Mouse (Mus musculus): Measurements from ENCODE around the gene Tm2d3. TPM values are rescaled to one million over a fixed set of nuclear protein-coding genes. Genes with fewer than 3 reads are reported as not detected.

The Tm2d3 gene
- total and polyA plus RNA-seq, 2 experiments, result 94.3 to 101 TPM

DNA sequence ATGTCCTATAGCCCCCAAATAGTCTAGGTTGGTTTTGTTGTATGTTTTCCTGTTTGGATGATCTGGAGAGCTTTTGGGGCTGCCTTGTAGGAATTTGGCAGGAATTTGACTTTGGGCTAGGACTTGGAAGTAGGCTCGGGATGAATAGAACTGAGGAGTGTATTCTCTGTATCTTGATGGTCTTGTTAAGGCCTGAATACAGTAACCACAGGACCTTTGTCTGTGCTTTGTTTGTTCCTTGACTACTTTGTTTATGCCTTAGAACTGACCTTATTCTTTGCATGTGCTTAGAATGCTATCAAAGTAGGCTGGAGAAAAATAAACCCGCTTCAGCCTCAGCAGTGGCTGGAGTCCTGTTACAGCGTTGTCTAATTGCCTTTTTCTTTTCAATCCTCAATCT, 19.3 kb downstream of the Tm2d3 start:
- Histone ChIP-seq H3K27ac (replicated peaks; ENCODE audit: insufficient read depth, low read depth, low read length) (no peak overlapping the region), H3K79me2 (ENCODE audit: control insufficient read depth, insufficient read depth, low read length) (no peaks in the 10 kb centered on the region), H3K27me3 (ENCODE audit: control insufficient read depth, insufficient read depth, low read length) (no peaks in the 10 kb centered on the region), H3K9ac (ENCODE audit: low read depth, low read length) (no peak overlapping the region), H3K4me1 (ENCODE audit: control insufficient read depth, insufficient read depth, low read length) (no peaks in the 10 kb centered on the region), H3K36me3 (ENCODE audit: control insufficient read depth, insufficient read depth, low read length) (no peaks in the 10 kb centered on the region), H3K4me3 (ENCODE audit: insufficient read depth, low read depth, low read length) (no peak overlapping the region)
- DNase-seq (ENCODE audit: extremely low read depth, low read depth, low spot score), result no peak
- WGBS, result 99% methylated on average over 3 of the region's 3 CpGs
- no peak for TF ChIP-seq CTCF (IDR thresholded peaks at IDR 0.05; ENCODE audit: low read depth, low read length)

DNA sequence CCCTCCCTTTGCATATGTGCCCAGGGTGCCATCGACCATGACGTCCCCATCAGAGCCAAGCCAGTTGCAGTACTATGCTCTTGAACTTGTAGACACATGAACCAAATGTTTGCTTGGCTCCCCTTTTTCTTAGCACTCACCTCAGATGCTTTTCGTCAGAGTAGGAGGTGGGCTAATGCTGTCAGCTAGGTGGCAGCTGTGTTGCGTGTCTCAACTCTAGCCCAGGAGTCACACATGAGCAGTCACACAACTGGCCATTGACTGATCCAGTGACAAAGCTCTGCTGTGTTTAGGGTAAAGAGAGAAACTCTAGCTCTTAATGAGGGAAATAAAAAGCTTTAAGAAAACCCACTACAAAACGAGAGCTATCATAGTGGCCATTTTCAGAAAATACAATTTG, 22.8 kb downstream of the Tm2d3 start:
- Histone ChIP-seq H3K4me3 (ENCODE audit: insufficient read depth, low read depth, low read length) (no peak overlapping the region), H3K9ac (ENCODE audit: low read depth, low read length) (no peak overlapping the region), H3K4me1 (ENCODE audit: control insufficient read depth, insufficient read depth, low read length) (no peaks in the 10 kb centered on the region), H3K79me2 (ENCODE audit: control insufficient read depth, insufficient read depth, low read length) (no peaks in the 10 kb centered on the region), H3K27me3 (ENCODE audit: control insufficient read depth, insufficient read depth, low read length) (no peaks in the 10 kb centered on the region), H3K27ac (replicated peaks; ENCODE audit: insufficient read depth, low read depth, low read length) (no peak overlapping the region), H3K36me3 (ENCODE audit: control insufficient read depth, insufficient read depth, low read length) (no peaks in the 10 kb centered on the region)
- TF ChIP-seq CTCF (IDR thresholded peaks at IDR 0.05; ENCODE audit: low read depth, low read length) (no peak), POLR2A (IDR thresholded peaks at IDR 0.05; ENCODE audit: extremely low read depth, insufficient read depth, low read length) (no peak)
- 65% methylated on average over 5 of the region's 5 CpGs for WGBS
- no peak for DNase-seq (ENCODE audit: extremely low read depth, low read depth, low spot score)

DNA sequence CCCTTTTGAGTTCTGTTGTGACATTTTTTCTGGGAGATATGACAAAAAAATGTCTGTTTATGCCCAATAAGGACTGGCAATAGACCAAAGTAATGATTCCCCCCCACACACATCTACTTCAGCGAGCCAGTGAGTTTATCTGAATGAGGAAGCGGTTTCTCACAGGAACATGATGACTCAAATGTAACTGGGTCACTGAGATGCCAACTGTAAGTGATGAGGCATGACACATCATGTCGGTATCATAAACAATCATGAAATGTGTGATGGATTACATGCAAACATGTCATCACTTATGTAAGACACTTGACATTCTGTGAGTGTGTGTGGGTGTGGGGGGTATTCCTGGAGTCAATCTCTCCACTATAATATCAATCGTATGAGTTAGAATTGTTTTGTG, 23.3 kb downstream of the Tm2d3 start:
- no peak overlapping the region for H3K27ac ChIP-seq (replicated peaks; ENCODE audit: insufficient read depth, low read depth, low read length)
- H3K4me3 ChIP-seq (ENCODE audit: insufficient read depth, low read depth, low read length), result no peak overlapping the region
- no peaks in the 10 kb centered on the region for H3K27me3 ChIP-seq (ENCODE audit: control insufficient read depth, insufficient read depth, low read length)
- TF ChIP-seq CTCF (IDR thresholded peaks at IDR 0.05; ENCODE audit: low read depth, low read length) (no peak), POLR2A (IDR thresholded peaks at IDR 0.05; ENCODE audit: extremely low read depth, insufficient read depth, low read length) (no peak)
- no peaks in the 10 kb centered on the region for H3K36me3 ChIP-seq (ENCODE audit: control insufficient read depth, insufficient read depth, low read length)
- 75% methylated on average over 4 of the region's 4 CpGs for WGBS
- DNase-seq (ENCODE audit: extremely low read depth, low read depth, low spot score), result no peak
- H3K4me1 ChIP-seq (ENCODE audit: control insufficient read depth, insufficient read depth, low read length), result no peaks in the 10 kb centered on the region
- H3K9ac ChIP-seq (ENCODE audit: low read depth, low read length), result no peak overlapping the region
- H3K79me2 ChIP-seq (ENCODE audit: control insufficient read depth, insufficient read depth, low read length), result no peaks in the 10 kb centered on the region

DNA sequence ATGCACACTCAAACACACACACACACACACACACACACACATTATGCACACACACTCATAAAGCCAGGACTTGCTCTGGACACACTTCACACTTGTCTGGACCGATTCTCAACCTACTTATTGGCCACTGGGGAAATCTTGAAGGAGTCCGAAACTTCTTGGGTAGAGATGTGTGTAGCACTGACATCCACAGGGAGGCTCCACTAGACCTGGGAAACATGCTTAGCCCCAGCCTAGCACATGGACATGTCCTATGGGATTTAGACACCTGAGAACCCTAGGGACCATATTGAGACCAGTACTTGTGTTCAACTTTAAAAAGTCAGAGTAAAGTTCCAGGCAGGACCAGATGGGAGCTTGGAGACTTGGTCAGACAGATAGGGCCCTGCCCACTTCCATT, 43.1 kb downstream of the Tm2d3 start:
- TF ChIP-seq POLR2A (IDR thresholded peaks at IDR 0.05; ENCODE audit: extremely low read depth, insufficient read depth, low read length), result no peak
- peak; percentile 40; the same call in 1 of the 2 replicates for TF ChIP-seq CTCF (IDR thresholded peaks at IDR 0.05; ENCODE audit: low read depth, low read length)
- H3K36me3 ChIP-seq (ENCODE audit: control insufficient read depth, insufficient read depth, low read length), result no peaks in the 10 kb centered on the region
- 77% methylated on average over 2 of the region's 2 CpGs for WGBS
- H3K9ac ChIP-seq (ENCODE audit: low read depth, low read length), result no peak overlapping the region
- H3K27ac ChIP-seq (replicated peaks; ENCODE audit: insufficient read depth, low read depth, low read length), result no peak overlapping the region
- H3K79me2 ChIP-seq (ENCODE audit: control insufficient read depth, insufficient read depth, low read length), result no peaks in the 10 kb centered on the region
- H3K4me1 ChIP-seq (ENCODE audit: control insufficient read depth, insufficient read depth, low read length), result peaks cover 6% of the 10 kb centered on the region
- DNase-seq (ENCODE audit: extremely low read depth, low read depth, low spot score), result peak; percentile 43
- H3K4me3 ChIP-seq (ENCODE audit: insufficient read depth, low read depth, low read length), result no peak overlapping the region
- no peaks in the 10 kb centered on the region for H3K27me3 ChIP-seq (ENCODE audit: control insufficient read depth, insufficient read depth, low read length)

DNA sequence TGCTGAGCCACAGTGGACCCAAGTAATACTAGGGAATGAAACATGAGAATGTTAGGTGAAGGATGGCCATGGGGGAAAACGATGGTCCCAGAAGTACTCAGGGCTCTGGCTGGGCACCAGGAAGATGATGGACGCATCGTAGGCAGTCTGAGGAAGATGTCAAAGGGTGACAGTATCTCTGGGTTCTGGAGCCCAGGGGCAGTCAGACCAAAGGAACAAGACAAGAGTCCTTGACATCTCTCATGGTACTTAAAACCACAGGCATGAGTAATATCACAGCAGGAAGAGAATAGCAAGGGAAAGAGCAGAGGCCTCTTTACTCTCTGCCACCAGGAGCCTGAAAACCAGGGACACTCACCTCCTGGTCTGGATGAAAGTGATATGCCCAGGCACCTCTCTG, 44.3 kb downstream of the Tm2d3 start:
- DNase-seq (ENCODE audit: extremely low read depth, low read depth, low spot score), result no peak
- WGBS, result 97% methylated on average over 3 of the region's 3 CpGs
- H3K4me3 ChIP-seq (ENCODE audit: insufficient read depth, low read depth, low read length), result no peak overlapping the region
- no peaks in the 10 kb centered on the region for H3K27me3 ChIP-seq (ENCODE audit: control insufficient read depth, insufficient read depth, low read length)
- no peaks in the 10 kb centered on the region for H3K79me2 ChIP-seq (ENCODE audit: control insufficient read depth, insufficient read depth, low read length)
- H3K9ac ChIP-seq (ENCODE audit: low read depth, low read length), result no peak overlapping the region
- H3K4me1 ChIP-seq (ENCODE audit: control insufficient read depth, insufficient read depth, low read length), result peaks cover 6% of the 10 kb centered on the region
- H3K36me3 ChIP-seq (ENCODE audit: control insufficient read depth, insufficient read depth, low read length), result no peaks in the 10 kb centered on the region
- TF ChIP-seq POLR2A (IDR thresholded peaks at IDR 0.05; ENCODE audit: extremely low read depth, insufficient read depth, low read length) (no peak), CTCF (IDR thresholded peaks at IDR 0.05; ENCODE audit: low read depth, low read length) (no peak)
- no peak overlapping the region for H3K27ac ChIP-seq (replicated peaks; ENCODE audit: insufficient read depth, low read depth, low read length)

DNA sequence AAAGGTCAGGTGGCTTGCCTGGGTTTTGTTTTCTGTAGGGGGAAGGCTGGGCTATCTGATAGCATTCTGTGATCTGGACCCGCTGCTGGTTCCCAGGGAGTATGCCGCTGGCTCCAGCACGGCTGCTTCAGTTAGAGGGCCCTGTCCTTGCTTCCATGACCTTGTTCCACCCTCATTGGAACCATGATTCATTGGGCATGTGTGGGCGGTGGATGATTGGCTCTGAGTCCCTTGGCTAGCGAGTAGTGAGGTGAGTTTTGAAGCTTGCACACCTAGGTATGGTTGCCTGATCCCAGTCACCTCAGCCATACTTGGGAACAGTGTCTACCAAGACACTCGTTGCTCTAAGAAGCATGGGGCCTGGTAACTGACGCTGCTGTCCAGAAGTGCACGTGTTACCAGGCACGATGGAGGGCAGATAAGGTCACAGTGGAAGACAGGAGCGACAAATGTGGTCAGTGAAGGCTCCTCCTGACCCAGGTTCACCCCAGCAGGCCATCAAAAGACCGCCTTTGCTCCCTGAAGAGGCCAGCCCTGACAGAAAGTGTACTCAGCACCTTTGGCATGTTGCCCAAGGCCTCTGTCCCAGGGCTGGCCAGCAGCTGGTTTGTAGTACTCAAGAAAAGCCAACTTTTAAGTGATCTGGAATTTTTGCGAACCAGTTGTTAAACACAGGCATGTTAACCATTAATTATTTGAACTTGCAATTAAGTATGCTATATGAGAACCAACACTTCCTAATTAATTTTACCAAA, 46.5 kb downstream of the Tm2d3 start:
- H3K36me3 ChIP-seq (ENCODE audit: control insufficient read depth, insufficient read depth, low read length), result no peaks in the 10 kb centered on the region
- no peaks in the 10 kb centered on the region for H3K27me3 ChIP-seq (ENCODE audit: control insufficient read depth, insufficient read depth, low read length)
- H3K4me3 ChIP-seq (ENCODE audit: insufficient read depth, low read depth, low read length), result no peak overlapping the region
- H3K4me1 ChIP-seq (ENCODE audit: control insufficient read depth, insufficient read depth, low read length), result peaks cover 6% of the 10 kb centered on the region
- DNase-seq (ENCODE audit: extremely low read depth, low read depth, low spot score), result peak; percentile 72
- H3K79me2 ChIP-seq (ENCODE audit: control insufficient read depth, insufficient read depth, low read length), result no peaks in the 10 kb centered on the region
- H3K9ac ChIP-seq (ENCODE audit: low read depth, low read length), result no peak overlapping the region
- no peak overlapping the region for H3K27ac ChIP-seq (replicated peaks; ENCODE audit: insufficient read depth, low read depth, low read length)
- no peak for TF ChIP-seq CTCF (IDR thresholded peaks at IDR 0.05; ENCODE audit: low read depth, low read length)
- TF ChIP-seq POLR2A (IDR thresholded peaks at IDR 0.05; ENCODE audit: extremely low read depth, insufficient read depth, low read length), result no peak
- WGBS, result 22% methylated on average over 12 of the region's 12 CpGs

All from liver, adult 2 months (tissue).